Mouse (Mus musculus): ENCODE data around the gene Pdap1. TPM values are rescaled to one million over a fixed set of nuclear protein-coding genes. Genes with fewer than 3 reads are reported as not detected.

Pdap1 gene
- polyA plus RNA-seq (2015; fragmentation: Nextera tagmentation; extraction: Ambion mirVana) = 90.9 and 98.7 TPM in 2 replicates

DNA sequence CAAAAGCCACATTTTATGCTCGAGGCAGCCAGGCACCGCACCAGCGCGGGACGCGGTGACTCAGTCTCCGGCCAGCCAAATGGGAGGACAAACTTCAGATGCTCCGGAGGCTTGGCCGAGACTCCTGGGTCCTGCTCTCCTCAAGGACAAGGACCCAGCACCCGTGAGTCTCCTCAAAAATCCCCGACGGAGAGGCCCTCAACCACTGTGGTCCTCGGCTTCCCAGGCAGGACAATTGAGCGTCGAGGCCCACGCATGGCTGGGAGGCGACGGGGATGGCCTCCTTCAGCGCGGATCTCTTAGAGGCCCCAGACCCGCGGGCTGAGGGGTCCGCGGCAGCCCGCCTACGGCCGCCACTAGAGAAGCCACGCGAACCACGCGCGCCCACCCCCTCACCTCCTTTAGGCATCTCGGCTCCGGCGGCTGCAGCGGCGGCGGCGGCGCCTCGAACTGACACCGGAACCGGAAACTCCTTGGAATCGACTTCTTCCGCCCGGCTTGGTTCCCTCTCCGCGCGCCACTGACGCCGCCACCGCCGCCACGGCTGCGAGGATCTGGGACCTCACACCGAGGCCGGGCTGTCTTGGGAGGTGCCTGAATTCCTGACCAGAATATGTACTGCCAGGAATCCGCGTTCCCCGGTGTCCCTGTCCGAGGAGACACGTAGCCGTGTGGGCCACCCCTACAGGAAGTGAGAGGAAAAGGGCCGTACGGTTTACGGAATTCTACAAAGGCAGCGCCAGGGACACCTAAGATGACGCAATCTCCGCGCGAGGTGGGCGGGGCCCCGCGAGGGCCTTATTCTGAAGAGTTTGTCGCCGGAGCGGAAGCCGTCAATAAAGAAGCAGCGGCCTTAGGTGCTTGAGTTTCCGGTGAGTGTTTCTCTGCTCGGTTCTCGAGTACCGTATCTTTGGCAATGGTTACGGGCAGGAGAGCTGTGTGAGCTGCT lies at the start of gene Pdap1, which contains the start of gene Bud31:
Gene Pdap1, minus strand, starts transcription at position 668 of the 949 bp plus-strand sequence.
Gene Bud31, plus strand, starts transcription at position 792 of the 949 bp plus-strand sequence.
- Histone ChIP-seq H3K4me2 (ENCODE audit: low read length) (peak within 1 kb of the TSS; percentile 95), H3K4me1 (ENCODE audit: control insufficient read depth, insufficient read depth, low read depth, low read length) (peaks cover 22% of the 10 kb centered on the region), H3K9ac (ENCODE audit: low read depth, low read length) (peak within 1 kb of the TSS; percentile 89), H3K27ac (ENCODE audit: low read depth, low read length) (peak within 1 kb of the TSS; percentile 96), H3K36me3 (ENCODE audit: control insufficient read depth, insufficient read depth, low read length) (peaks cover 23% of the 10 kb centered on the region), H3K27me3 (replicated peaks; ENCODE audit: control insufficient read depth, insufficient read depth, low read length) (no peaks in the 10 kb centered on the region), H3K4me3 (ENCODE audit: low read length) (peak within 1 kb of the TSS; percentile 85), H3K9me3 (ENCODE audit: control insufficient read depth, low read length) (no peaks in the 10 kb centered on the region)
- under 1% methylated on average over 75 of the region's 84 CpGs for WGBS
- peak; percentile 95 for ATAC-seq

DNA sequence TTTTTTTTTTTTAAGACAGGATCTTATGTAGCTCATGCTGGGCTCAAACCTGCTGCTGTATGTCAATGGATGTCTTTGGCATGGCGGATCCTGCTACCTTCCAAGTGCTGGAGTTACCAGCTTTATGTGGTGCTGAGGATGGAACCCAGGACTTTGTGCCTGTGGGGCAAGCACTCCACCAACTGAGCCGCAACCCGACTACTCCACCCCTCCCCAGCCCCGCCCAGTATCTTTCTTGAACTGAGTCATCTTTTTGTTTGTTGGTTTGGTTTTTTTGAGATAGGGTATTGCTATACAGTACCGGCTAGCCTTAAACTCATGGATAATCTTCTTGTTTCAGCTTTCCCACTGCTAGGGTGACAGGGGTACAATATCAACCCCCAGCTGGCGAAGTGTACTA lies 49.4 kb upstream of the Pdap1 start:
- no peak for ATAC-seq
- H3K4me3 ChIP-seq (ENCODE audit: low read length) = no peak overlapping the region
- no peak overlapping the region for H3K27ac ChIP-seq (ENCODE audit: low read depth, low read length)
- no peaks in the 10 kb centered on the region for H3K27me3 ChIP-seq (replicated peaks; ENCODE audit: control insufficient read depth, insufficient read depth, low read length)
- H3K36me3 ChIP-seq (ENCODE audit: control insufficient read depth, insufficient read depth, low read length) = peaks cover 27% of the 10 kb centered on the region
- H3K9me3 ChIP-seq (ENCODE audit: control insufficient read depth, low read length) = no peaks in the 10 kb centered on the region
- peaks cover 19% of the 10 kb centered on the region for H3K4me1 ChIP-seq (ENCODE audit: control insufficient read depth, insufficient read depth, low read depth, low read length)
- no peak overlapping the region for H3K9ac ChIP-seq (ENCODE audit: low read depth, low read length)
- 91% methylated on average over 6 of the region's 6 CpGs for WGBS
- H3K4me2 ChIP-seq (ENCODE audit: low read length) = no peak overlapping the region

DNA sequence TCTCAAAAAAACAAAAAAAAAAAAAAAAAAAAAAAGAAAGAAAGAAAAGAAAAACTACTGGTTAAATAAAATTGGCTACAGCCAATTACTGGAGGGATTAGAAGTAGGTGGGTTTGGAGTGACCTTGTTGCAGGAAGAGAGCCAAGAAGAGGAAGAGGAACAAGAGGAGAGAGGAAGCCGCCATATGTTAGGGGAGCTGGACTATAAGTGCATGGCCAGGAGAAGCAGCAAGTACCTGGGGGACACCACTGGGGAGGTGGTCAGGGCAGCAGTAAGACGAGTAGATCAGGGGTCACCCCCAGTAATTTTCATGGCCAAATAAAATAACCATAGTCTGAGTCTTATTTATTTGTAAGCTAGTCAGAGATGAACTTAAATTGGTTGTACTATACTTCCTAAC lies 45.2 kb upstream of the Pdap1 start:
- Histone ChIP-seq H3K4me3 (ENCODE audit: low read length) (no peak overlapping the region), H3K9me3 (ENCODE audit: control insufficient read depth, low read length) (no peaks in the 10 kb centered on the region), H3K36me3 (ENCODE audit: control insufficient read depth, insufficient read depth, low read length) (peaks cover 59% of the 10 kb centered on the region), H3K27me3 (replicated peaks; ENCODE audit: control insufficient read depth, insufficient read depth, low read length) (no peaks in the 10 kb centered on the region), H3K27ac (ENCODE audit: low read depth, low read length) (no peak overlapping the region), H3K4me2 (ENCODE audit: low read length) (no peak overlapping the region), H3K9ac (ENCODE audit: low read depth, low read length) (no peak overlapping the region), H3K4me1 (ENCODE audit: control insufficient read depth, insufficient read depth, low read depth, low read length) (peaks cover 12% of the 10 kb centered on the region)
- WGBS = 93% methylated on average over 2 of the region's 2 CpGs
- ATAC-seq = no peak

DNA sequence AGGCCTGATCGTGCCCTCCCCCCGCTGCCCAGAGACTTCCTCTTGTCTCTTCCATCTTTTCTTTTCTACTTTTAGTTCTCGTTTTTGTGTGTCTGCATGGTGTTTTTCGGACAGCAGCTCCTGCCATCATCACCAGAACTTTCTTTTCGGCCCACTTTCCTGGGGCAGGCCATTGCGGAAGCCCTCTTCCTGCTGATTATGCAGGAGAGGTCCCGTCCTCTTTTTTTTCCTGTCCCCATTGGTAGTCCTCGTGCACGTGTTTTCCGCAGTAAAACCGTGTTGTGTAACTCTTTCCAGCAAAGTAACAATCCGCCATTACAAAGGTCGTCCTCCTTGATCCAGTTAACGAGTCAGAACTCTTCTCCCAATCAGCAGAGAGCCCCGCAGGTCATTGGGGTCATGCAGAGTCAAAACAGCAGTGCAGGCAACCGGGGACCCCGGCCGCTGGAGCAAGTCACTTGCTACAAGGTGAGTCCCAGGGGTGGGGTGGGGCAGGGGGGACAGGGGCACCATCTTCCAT lies 38.5 kb upstream of the Pdap1 start:
- 92% methylated on average over 18 of the region's 18 CpGs for WGBS
- H3K4me2 ChIP-seq (ENCODE audit: low read length) = no peak overlapping the region
- no peaks in the 10 kb centered on the region for H3K9me3 ChIP-seq (ENCODE audit: control insufficient read depth, low read length)
- H3K4me3 ChIP-seq (ENCODE audit: low read length) = no peak overlapping the region
- no peaks in the 10 kb centered on the region for H3K27me3 ChIP-seq (replicated peaks; ENCODE audit: control insufficient read depth, insufficient read depth, low read length)
- ATAC-seq = no peak
- no peak overlapping the region for H3K9ac ChIP-seq (ENCODE audit: low read depth, low read length)
- peaks cover 53% of the 10 kb centered on the region for H3K36me3 ChIP-seq (ENCODE audit: control insufficient read depth, insufficient read depth, low read length)
- H3K27ac ChIP-seq (ENCODE audit: low read depth, low read length) = no peak overlapping the region
- no peaks in the 10 kb centered on the region for H3K4me1 ChIP-seq (ENCODE audit: control insufficient read depth, insufficient read depth, low read depth, low read length)

DNA sequence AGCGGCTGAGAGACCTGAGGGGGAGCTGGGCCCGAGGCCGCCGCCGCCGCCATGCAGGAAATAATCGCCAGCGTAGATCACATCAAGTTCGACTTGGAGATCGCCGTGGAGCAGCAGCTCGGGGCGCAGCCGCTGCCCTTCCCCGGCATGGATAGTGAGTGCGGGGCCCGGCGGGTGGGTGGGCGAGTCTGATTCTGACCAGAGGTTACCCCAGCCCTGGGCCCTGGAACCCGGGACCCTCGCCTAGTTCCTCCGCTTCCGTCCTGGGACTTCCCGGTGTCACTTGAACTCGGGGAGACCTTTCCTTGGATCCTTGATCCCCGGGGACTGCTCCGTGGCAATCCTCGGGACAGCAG lies 27.2 kb upstream of the Pdap1 start:
- Histone ChIP-seq H3K4me2 (ENCODE audit: low read length) (peak overlapping the region; percentile 81), H3K27me3 (replicated peaks; ENCODE audit: control insufficient read depth, insufficient read depth, low read length) (no peaks in the 10 kb centered on the region), H3K36me3 (ENCODE audit: control insufficient read depth, insufficient read depth, low read length) (peaks cover 18% of the 10 kb centered on the region), H3K4me1 (ENCODE audit: control insufficient read depth, insufficient read depth, low read depth, low read length) (peaks cover 24% of the 10 kb centered on the region), H3K27ac (ENCODE audit: low read depth, low read length) (peak overlapping the region; percentile 73), H3K4me3 (ENCODE audit: low read length) (peak overlapping the region; percentile 83), H3K9ac (ENCODE audit: low read depth, low read length) (peak overlapping the region; percentile 84), H3K9me3 (ENCODE audit: control insufficient read depth, low read length) (no peaks in the 10 kb centered on the region)
- 0% methylated on average over 20 of the region's 28 CpGs for WGBS
- ATAC-seq = peak; percentile 70

DNA sequence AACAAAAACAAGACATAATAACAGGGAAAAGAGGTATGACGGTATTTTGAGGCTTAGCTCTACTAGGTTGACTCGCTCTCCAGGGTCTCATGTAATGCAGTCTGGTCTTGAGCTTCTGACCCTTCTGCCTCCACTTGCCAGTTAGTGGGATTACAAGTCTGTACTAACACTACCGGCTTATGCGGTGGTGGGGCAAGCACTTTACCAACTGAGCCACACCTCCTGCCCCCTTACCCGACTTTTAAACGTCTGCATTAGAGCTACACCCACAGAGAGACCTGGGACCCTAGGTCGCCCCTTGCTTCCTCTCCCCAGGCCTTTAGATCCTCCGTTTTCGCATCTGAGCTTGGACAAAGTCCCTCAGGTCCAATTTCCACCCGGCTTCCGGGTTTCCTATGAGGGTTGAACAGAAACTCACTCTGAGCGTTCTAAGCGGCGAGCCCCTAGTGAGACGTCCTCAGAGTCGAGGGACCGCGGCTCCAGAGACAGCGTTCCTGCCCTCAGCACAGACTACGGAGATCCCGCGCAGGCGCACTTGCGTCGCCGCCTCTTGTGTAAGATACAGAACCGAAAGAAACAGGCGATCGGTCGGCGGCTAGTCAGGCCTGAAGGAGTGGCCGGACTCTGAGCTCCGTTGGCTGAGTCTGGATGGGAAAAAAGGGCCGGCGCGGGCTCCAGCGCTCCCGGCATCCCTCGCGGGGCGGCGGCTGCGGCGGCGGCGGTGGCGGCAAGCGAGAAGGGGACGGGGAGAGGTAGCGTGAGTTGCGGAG lies 26.7 kb upstream of the Pdap1 start, which contains the start of the genes Ptcd1 and Cpsf4:
Gene Ptcd1, minus strand, starts transcription at position 573 of the 770 bp plus-strand sequence.
Gene Cpsf4, plus strand, starts transcription at position 678 of the 770 bp plus-strand sequence.
- WGBS = under 1% methylated on average over 50 of the region's 51 CpGs
- peaks cover 24% of the 10 kb centered on the region for H3K4me1 ChIP-seq (ENCODE audit: control insufficient read depth, insufficient read depth, low read depth, low read length)
- H3K27ac ChIP-seq (ENCODE audit: low read depth, low read length) = peak within 1 kb of the TSS; percentile 73

DNA sequence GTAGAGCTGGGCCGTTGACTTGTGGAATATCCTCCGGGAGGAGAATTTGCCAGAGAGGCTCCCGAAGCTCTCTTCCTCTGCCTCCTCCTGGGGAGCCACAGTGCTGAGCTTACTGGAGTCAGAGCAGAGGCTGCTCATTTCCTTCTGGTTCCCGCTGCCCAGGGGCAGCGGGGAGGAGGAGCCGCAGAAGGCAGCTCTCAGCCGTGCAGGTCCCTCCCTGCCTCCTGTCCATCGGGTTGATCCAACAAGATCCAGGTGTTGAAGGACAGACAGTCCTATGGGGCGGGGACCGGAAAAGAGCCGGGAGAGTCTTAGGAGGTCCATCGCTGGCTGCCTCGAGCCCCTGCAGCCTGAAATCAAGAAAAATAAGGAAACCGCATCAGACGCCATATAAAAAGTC lies 25.1 kb upstream of the Pdap1 start:
- Histone ChIP-seq H3K36me3 (ENCODE audit: control insufficient read depth, insufficient read depth, low read length) (peaks cover 24% of the 10 kb centered on the region), H3K4me3 (ENCODE audit: low read length) (no peak overlapping the region), H3K27ac (ENCODE audit: low read depth, low read length) (no peak overlapping the region), H3K9ac (ENCODE audit: low read depth, low read length) (no peak overlapping the region), H3K4me2 (ENCODE audit: low read length) (no peak overlapping the region), H3K4me1 (ENCODE audit: control insufficient read depth, insufficient read depth, low read depth, low read length) (peaks cover 24% of the 10 kb centered on the region), H3K9me3 (ENCODE audit: control insufficient read depth, low read length) (no peaks in the 10 kb centered on the region), H3K27me3 (replicated peaks; ENCODE audit: control insufficient read depth, insufficient read depth, low read length) (no peaks in the 10 kb centered on the region)
- WGBS = 88% methylated on average over 15 of the region's 15 CpGs
- ATAC-seq = no peak

More for the DNA sequence above, 26.7 kb upstream of the Pdap1 start, which contains the start of the genes Ptcd1 and Cpsf4:
- H3K4me3 ChIP-seq (ENCODE audit: low read length) = peak within 1 kb of the TSS; percentile 83
- H3K9me3 ChIP-seq (ENCODE audit: control insufficient read depth, low read length) = no peaks in the 10 kb centered on the region
- H3K4me2 ChIP-seq (ENCODE audit: low read length) = peak within 1 kb of the TSS; percentile 81
- peak within 1 kb of the TSS; percentile 86 for H3K9ac ChIP-seq (ENCODE audit: low read depth, low read length)
- H3K36me3 ChIP-seq (ENCODE audit: control insufficient read depth, insufficient read depth, low read length) = peaks cover 14% of the 10 kb centered on the region
- no peaks in the 10 kb centered on the region for H3K27me3 ChIP-seq (replicated peaks; ENCODE audit: control insufficient read depth, insufficient read depth, low read length)
- ATAC-seq = peak; percentile 94

DNA sequence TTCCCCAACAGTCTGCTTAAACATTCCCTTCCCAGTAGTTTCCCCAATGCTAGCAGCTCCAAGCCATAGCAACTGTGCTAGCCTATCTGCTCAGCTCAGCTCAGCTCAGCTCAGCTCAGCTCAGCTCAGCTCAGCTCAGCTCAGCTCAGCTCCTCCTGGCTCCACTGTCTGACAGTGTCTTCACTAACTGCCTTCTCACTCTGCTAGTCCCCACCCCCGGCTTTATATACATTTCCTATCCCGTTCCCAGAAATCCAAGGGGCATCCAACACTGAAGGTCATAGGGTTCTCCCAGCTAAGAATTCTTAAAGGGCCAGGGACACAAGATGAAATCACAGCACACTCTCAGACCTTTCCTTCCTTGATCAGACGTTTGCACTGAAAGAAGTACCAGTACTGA lies 24.7 kb upstream of the Pdap1 start:
- 63% methylated on average over 3 of the region's 3 CpGs for WGBS
- H3K27me3 ChIP-seq (replicated peaks; ENCODE audit: control insufficient read depth, insufficient read depth, low read length) = no peaks in the 10 kb centered on the region
- H3K27ac ChIP-seq (ENCODE audit: low read depth, low read length) = no peak overlapping the region
- H3K4me2 ChIP-seq (ENCODE audit: low read length) = no peak overlapping the region
- no peak overlapping the region for H3K9ac ChIP-seq (ENCODE audit: low read depth, low read length)
- peaks cover 24% of the 10 kb centered on the region for H3K4me1 ChIP-seq (ENCODE audit: control insufficient read depth, insufficient read depth, low read depth, low read length)
- H3K36me3 ChIP-seq (ENCODE audit: control insufficient read depth, insufficient read depth, low read length) = peaks cover 24% of the 10 kb centered on the region
- H3K9me3 ChIP-seq (ENCODE audit: control insufficient read depth, low read length) = no peaks in the 10 kb centered on the region
- H3K4me3 ChIP-seq (ENCODE audit: low read length) = no peak overlapping the region
- ATAC-seq = no peak
